Mouse (Mus musculus) cerebellum, adult 2 months (tissue): ENCODE results near the gene BC052040. TPM values are rescaled to one million over a fixed set of nuclear protein-coding genes. Genes with fewer than 3 reads are reported as not detected.

Source experiments
- DNase-seq, 2 experiments: peaks; one replicate each; pipeline ENCODE4 v3.0.0; 2021
- H3K27ac ChIP-seq: fragments of 200-500 bp; 2 replicates; pipeline ENCODE4 v1.5.1; 2012; ENCODE audit warnings: low read length, control low read depth, inconsistent platforms; ENCODE audit not compliant: insufficient read depth
- H3K27me3 ChIP-seq: fragments of 200-500 bp; 2 replicates; pipeline ENCODE4 v1.6.1; 2012; ENCODE audit warnings: inconsistent platforms, mild to moderate bottlenecking, low read length, moderate library complexity; ENCODE audit not compliant: control insufficient read depth, insufficient read depth
- H3K4me1 ChIP-seq: fragments of 200-500 bp; 2 replicates; pipeline ENCODE4 v1.6.1; 2011; ENCODE audit warnings: low read length; ENCODE audit not compliant: control insufficient read depth, insufficient read depth
- H3K4me3 ChIP-seq: fragments of 200-500 bp; replicated peaks from 2 replicates; pipeline ENCODE3; 2011; ENCODE audit warnings: mild to moderate bottlenecking, low read depth, low read length, control low read depth; ENCODE audit not compliant: insufficient read depth
- CTCF ChIP-seq: fragments of 200-500 bp; IDR thresholded peaks from 2 replicates; pipeline ENCODE4 v1.5.1; 2011; ENCODE audit warnings: low read depth, mild to moderate bottlenecking, control low read depth, low read length, moderate library complexity, borderline replicate concordance; ENCODE audit not compliant: insufficient read depth
- POLR2A ChIP-seq: fragments of 200-500 bp; IDR thresholded peaks from 2 replicates; pipeline ENCODE4 v1.6.1; 2011; ENCODE audit warnings: low read length, control low read depth, borderline replicate concordance; ENCODE audit not compliant: insufficient read depth
- WGBS: fragments of 180-500 bp; shearing (Covaris S2); methylation state at CpG from one replicate; pipeline ENCODE4 v1.1.7; 2018; 5-methylcytosine and 5-hydroxymethylcytosine counted together
- polyA plus RNA-seq: library from polyadenylated mRNA; depleted of rRNA; stranded (reverse); fragments of >200 nt; gene quantifications from 2 replicates; pipeline ENCODE4 v1.2.3, GENCODE M21; 2012

Gene BC052040
- polyA plus RNA-seq, 1 experiment = 7.4 TPM

- H3K4me1 ChIP-seq = no peaks in the 10 kb centered on the region
- no peaks in the 10 kb centered on the region for H3K27me3 ChIP-seq
- H3K27ac ChIP-seq = no peak overlapping the region
- no peak overlapping the region for H3K4me3 ChIP-seq
- TF ChIP-seq CTCF (no peak), POLR2A (no peak)
- 57% methylated on average over 8 of the region's 8 CpGs for WGBS
- no peak for DNase-seq
Measured at GRCm38 (mm10) chr2:115659712-115660111, 78.2 kb downstream of the BC052040 start.

- DNase-seq = no peak
- WGBS = 88% methylated on average over 6 of the region's 6 CpGs
- Histone ChIP-seq H3K27me3 (no peaks in the 10 kb centered on the region), H3K4me1 (no peaks in the 10 kb centered on the region), H3K27ac (no peak overlapping the region), H3K4me3 (no peak overlapping the region)
- TF ChIP-seq POLR2A (no peak), CTCF (no peak)
Measured at GRCm38 (mm10) chr2:115660213-115661120, 79.0 kb downstream of the BC052040 start.

DNA sequence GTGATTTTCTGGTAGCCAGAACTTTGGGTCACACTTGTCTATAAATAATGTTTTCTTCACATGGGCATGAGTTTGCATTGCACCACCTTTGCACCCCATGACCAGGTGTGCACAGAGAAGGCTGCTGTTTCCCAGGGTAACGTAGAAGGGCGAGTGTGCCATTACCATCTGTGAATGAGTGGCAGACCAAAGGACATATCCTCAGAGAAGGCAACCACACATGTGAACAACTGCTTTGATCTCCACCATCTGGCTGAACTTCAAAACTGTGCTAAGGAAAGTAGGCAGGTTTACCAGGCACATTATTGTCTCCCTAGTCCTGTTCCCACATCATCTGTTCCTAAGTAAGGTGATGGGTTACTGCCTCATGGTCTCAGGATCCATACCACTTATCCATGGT is 86.0 kb downstream of the BC052040 start:
- no peak for DNase-seq
- no peak overlapping the region for H3K4me3 ChIP-seq
- H3K27ac ChIP-seq = no peak overlapping the region
- H3K27me3 ChIP-seq = no peaks in the 10 kb centered on the region
- 91% methylated on average over 2 of the region's 2 CpGs for WGBS
- no peak for TF ChIP-seq POLR2A
- TF ChIP-seq CTCF = no peak
- H3K4me1 ChIP-seq = no peaks in the 10 kb centered on the region

GRCm38 (mm10) chr2:115673054-115673660 is 91.6 kb downstream of the BC052040 start:
- WGBS = 95% methylated on average over 7 of the region's 7 CpGs
- Histone ChIP-seq H3K27me3 (no peaks in the 10 kb centered on the region), H3K4me1 (no peaks in the 10 kb centered on the region), H3K4me3 (no peak overlapping the region), H3K27ac (no peak overlapping the region)
- no peak for DNase-seq
- no peak for TF ChIP-seq POLR2A
- no peak for TF ChIP-seq CTCF

DNA sequence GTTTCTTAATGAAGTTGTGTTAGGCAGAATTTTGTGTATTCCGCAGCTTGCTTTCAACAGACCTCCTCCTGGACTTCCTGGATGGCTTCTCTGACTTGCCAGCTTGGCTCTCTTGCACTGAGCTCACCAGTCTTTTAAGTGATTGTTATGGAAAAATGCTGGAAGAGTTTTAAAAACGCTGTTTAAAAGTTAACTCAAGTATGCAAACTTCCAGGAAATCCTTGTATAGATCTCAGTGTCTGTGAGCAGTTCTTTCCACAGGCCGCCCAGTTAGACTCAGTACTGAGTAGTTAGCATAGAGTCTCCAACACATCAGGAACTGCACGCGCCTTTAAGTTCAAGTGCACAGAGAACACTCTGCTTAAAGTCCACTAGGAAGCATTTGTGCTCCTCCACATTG is 97.3 kb downstream of the BC052040 start:
- no peak for DNase-seq
- TF ChIP-seq POLR2A (no peak), CTCF (no peak)
- Histone ChIP-seq H3K4me1 (no peaks in the 10 kb centered on the region), H3K27me3 (no peaks in the 10 kb centered on the region), H3K4me3 (no peak overlapping the region), H3K27ac (no peak overlapping the region)
- 84% methylated on average over 5 of the region's 5 CpGs for WGBS

- 83% methylated on average over 3 of the region's 3 CpGs for WGBS
- no peaks in the 10 kb centered on the region for H3K27me3 ChIP-seq
- no peak for TF ChIP-seq CTCF
- no peak for TF ChIP-seq POLR2A
Measured at GRCm38 (mm10) chr2:115685250-115685649, 103.7 kb downstream of the BC052040 start.

GRCm38 (mm10) chr2:115687612-115688011 is 106.1 kb downstream of the BC052040 start:
- Histone ChIP-seq H3K27ac (no peak overlapping the region), H3K27me3 (no peaks in the 10 kb centered on the region), H3K4me3 (no peak overlapping the region), H3K4me1 (no peaks in the 10 kb centered on the region)
- TF ChIP-seq POLR2A (no peak), CTCF (no peak)
- DNase-seq = no peak
- WGBS = 91% methylated on average over 4 of the region's 4 CpGs

More at GRCm38 (mm10) chr2:115685250-115685649, 103.7 kb downstream of the BC052040 start:
- DNase-seq = no peak
- no peaks in the 10 kb centered on the region for H3K4me1 ChIP-seq
- no peak overlapping the region for H3K27ac ChIP-seq
- no peak overlapping the region for H3K4me3 ChIP-seq

GRCm38 (mm10) chr2:115688282-115688681 is 106.8 kb downstream of the BC052040 start:
- Histone ChIP-seq H3K27ac (no peak overlapping the region), H3K4me1 (no peaks in the 10 kb centered on the region), H3K4me3 (no peak overlapping the region), H3K27me3 (no peaks in the 10 kb centered on the region)
- no peak for DNase-seq
- 59% methylated on average over 6 of the region's 6 CpGs for WGBS
- TF ChIP-seq POLR2A (no peak), CTCF (no peak)
